Mouse (Mus musculus): ENCODE data around the gene Rcc2.

Rcc2 gene

GRCm38 (mm10) chr4:140710781-140711180 lies 10.4 kb downstream of the Rcc2 start:
- DNase-seq (ENCODE audit: low spot score): no peak

- DNase-seq (ENCODE audit: low spot score): no peak
Measured at GRCm38 (mm10) chr4:140711360-140711759, 11.0 kb downstream of the Rcc2 start.

- peak; percentile 87 for DNase-seq (ENCODE audit: low spot score)
Measured at GRCm38 (mm10) chr4:140713480-140714365, 13.4 kb downstream of the Rcc2 start.

- DNase-seq (ENCODE audit: low spot score): no peak
Measured at GRCm38 (mm10) chr4:140714586-140714985, 14.2 kb downstream of the Rcc2 start.

DNA sequence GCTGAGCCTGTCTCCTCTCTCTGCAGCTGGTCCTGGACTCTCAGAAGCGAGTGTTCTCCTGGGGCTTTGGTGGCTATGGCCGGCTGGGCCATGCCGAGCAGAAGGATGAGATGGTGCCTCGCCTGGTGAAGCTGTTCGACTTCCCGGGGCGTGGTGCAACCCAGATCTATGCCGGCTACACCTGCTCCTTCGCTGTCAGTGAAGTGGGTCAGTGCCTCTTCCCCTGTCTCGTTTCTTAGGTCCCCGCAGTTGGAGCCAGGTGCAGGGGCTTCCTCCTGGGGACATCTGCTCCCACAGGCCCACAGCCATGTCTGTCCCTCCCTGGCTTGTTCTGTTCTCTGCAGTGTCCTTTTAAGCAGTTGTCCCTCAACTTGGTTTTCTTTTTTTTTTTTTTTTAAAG lies 16.7 kb downstream of the Rcc2 start:
- DNase-seq (ENCODE audit: low spot score): no peak

DNA sequence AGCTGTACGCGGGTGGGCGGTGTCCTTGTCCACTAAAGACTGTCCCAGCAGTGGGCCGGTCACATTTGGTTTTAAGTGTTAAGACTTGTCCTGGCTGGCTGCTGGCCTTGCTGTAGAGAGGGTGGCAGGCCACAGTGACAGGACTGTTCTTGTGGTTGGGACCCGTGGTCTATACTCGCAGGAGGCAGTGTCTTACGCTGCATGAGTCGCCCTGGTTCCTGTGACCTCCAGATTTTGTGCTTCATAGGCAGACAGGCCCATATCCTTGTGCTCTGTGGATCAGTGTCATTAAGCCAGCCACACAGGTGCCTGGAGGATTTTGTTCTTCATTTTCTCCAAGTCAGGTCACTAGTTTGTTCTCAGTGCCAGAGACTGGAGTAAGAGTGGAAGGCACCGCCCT lies 18.1 kb downstream of the Rcc2 start:
- no peak for DNase-seq (ENCODE audit: low spot score)

- no peak for DNase-seq (ENCODE audit: low spot score)
Measured at GRCm38 (mm10) chr4:140720091-140720490, 19.8 kb downstream of the Rcc2 start.

DNA sequence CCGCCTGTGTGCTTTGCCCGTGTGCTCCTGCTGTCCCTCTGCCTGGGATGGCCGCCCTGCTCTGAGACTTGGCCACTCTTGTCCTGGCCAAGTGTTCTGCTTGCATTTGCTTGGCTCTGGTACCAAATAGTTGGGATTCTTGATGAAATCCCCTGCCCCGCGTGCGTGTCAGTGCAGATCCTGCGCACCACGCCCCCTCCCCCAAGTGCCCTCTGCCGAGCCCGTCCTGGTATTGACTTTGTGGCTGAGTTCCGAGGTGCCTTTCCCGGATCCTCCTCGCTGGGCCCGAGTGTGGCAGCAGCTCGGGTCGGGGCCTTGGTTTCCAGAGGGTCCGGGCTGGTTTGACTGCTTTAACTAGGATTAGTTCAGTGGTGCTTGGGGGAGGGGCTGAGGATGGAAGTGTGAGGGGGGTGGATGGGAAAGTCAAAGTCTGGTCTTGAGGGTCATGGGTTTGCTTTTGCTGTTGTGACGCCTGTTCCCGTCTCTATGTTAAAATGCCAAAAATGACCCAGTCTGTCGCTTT lies 21.7 kb downstream of the Rcc2 start:
- DNase-seq (ENCODE audit: low spot score): no peak

- no peak for DNase-seq (ENCODE audit: low spot score)
Measured at GRCm38 (mm10) chr4:140722710-140723109, 22.4 kb downstream of the Rcc2 start.

- DNase-seq (ENCODE audit: low spot score): no peak
Measured at GRCm38 (mm10) chr4:140723192-140723591, 22.9 kb downstream of the Rcc2 start.

DNA sequence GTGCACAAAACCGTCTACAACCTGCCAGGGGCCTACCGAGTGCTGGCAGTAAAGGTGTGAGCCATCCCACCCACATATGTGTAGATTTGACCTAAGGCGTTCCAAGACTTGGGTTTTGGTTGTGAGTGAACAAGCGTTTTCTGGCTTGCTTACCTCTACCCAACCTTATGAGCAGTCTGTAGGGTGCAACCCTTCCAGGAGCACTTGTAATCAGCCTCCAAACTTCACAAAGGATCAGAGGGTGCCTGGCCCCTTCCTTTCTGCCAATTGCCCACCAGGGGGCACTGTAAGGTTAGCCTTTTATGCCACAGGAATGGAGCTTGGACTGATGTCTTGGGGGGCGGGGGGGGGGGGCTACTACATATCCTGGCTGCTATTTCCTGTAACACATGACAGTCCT lies 23.5 kb downstream of the Rcc2 start:
- DNase-seq (ENCODE audit: low spot score): no peak

DNA sequence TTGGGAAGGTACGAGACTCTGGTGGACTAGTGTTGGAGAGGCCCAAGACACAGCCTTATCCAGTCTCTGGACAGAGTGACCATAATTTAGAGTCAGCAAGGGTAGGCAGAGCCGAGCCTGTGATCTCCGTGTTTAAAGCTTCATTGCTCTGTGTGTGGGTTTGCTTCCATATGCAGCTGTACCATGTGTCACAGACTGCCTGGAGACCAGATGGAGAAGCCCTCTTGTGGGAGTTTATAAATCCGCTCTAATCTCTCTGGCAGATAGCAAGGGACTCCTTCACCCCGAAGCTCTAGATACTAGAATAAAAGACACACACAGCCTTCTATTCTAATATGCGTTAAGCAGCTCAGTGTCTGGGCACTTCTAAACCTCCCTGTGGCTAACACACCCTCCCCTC lies 24.4 kb downstream of the Rcc2 start:
- no peak for DNase-seq (ENCODE audit: low spot score)

GRCm38 (mm10) chr4:140726907-140727306 lies 26.6 kb downstream of the Rcc2 start:
- DNase-seq (ENCODE audit: low spot score): no peak

DNA sequence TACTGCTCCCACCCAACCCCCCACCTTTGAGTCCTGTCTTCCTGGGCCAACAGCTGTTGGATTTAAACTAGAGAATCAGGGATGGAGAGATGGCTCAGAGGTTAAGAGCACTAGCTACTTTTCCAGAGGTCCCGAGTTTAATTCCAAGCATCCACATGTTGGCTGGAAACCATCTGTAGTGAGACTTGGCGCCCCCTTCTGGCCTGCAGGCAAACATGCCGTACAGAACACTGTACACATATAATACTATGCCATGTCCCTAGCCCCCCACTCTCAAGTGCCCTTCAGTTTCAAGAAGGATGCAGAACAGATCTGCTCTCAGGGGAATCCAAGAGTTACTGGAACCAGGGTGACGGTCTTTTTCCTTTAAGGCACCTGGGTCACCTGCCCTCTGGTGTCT lies 31.3 kb downstream of the Rcc2 start:
- DNase-seq (ENCODE audit: low spot score): no peak

GRCm38 (mm10) chr4:140732871-140733270 lies 32.5 kb downstream of the Rcc2 start:
- no peak for DNase-seq (ENCODE audit: low spot score)

DNA sequence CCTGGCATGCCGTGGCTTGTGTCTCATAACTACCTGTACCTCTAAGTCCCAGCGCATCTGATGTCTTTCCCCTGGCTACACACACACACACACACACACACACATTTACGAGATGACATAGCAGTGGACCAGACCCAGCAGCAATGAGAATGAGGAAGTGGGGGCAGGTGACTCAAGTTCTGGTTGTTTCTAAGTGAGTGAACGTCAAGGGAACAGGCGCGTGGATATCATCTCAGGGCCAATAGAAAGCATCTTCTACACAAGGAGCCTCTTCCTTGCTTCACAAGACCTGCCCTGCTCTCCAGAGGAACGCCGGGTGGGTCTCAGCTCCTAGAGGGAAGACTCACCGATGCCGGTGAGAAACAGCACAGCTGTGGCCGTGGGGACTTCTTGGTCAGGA lies 40.3 kb downstream of the Rcc2 start:
- DNase-seq (ENCODE audit: low spot score): no peak

DNA sequence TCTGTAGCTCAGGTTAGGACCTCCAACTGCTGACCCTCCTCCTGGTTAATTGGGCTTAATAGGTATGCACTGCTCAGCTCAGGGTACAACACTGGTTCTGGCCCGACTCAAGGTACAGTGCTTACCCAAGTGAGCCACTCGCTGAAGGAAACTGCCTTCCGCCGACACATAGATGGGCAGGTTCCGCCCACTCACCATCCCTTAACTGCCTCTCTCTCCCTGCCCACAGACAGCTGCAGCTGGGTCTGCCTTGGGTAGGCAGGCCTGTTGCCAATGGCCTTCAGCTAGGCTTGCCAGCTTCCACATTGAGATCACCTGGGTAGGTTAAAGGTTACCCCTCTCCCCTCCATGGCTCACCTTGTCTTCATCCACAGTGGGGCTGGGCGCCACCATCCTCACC lies 41.1 kb downstream of the Rcc2 start:
- DNase-seq (ENCODE audit: low spot score): no peak

DNA sequence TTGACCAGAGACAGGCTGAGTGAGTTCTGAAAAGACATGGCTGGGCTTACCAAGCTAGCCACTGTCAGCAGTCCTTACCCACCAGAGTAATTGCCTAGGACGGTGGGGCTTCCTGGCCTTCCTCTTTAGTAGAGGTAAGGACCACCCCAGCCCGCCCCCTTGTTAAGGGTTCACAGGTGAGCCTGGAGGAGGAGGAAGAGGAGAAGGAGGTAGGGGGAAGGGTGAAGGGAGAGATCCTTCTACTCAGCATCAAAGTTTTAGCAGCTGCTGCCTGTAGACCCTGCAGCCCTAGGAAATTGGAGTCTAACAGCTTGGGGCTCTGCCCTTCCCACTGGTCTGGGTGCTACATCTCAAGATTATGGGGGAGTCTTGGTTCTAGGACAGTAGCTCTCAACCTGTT lies 42.2 kb downstream of the Rcc2 start, which contains the start of gene Padi6:
Gene Padi6, minus strand, starts transcription at position 101 of the 400 bp plus-strand sequence.
- no peak for DNase-seq (ENCODE audit: low spot score)

- no peak for DNase-seq (ENCODE audit: low spot score)
Measured at GRCm38 (mm10) chr4:140743086-140743485, 42.7 kb downstream of the Rcc2 start.

DNA sequence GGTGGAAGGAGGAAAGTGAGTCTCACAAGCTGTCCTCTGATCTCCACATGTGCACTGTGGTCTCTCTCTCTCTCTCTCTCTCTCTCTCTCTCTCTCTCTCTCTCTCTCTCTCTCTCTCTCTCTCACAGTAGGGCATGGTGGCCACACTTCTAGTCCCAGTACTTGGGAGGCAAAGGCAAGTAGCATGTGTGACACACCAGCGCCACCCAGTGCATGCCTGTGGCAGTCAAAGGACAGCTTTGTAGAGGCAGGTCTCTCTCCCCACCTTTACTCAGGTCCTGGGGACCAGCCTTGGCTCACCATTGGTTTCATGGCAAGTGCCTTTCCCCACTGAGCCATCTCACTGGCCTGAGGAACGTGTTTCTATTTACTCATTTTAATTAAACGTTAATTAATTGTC lies 44.3 kb downstream of the Rcc2 start:
- DNase-seq (ENCODE audit: low spot score): no peak

GRCm38 (mm10) chr4:140747978-140748377 lies 47.6 kb downstream of the Rcc2 start:
- no peak for DNase-seq (ENCODE audit: low spot score)

- DNase-seq (ENCODE audit: low spot score): no peak
Measured at GRCm38 (mm10) chr4:140750328-140750727, 50.0 kb downstream of the Rcc2 start.

- no peak for DNase-seq (ENCODE audit: low spot score)
Measured at GRCm38 (mm10) chr4:140753366-140753765, 53.0 kb downstream of the Rcc2 start.

DNA sequence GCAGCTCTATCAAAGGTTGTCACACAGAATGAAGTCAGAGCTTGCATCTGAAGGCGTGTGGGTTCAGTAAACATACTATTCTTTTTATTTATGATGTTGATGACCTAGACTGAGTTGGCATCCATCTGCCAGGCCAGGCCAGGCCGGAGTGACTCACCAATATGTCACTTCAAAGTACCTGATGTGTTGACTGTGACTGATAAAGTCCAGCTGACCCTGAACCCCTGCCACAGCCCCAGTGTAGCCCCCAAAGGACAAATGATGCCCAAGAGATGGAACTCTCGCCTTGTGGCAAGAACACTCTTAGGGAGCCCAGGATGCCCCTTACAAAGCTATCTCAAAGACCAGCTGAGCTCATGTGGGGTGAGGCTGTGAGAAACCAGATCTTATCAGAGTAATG lies 55.5 kb downstream of the Rcc2 start:
- DNase-seq (ENCODE audit: low spot score): no peak

Measured in urinary bladder, postnatal 10 days (tissue).